Mouse (Mus musculus): Measurements from ENCODE around the gene 2510002D24Rik. TPM values are rescaled to one million over a fixed set of nuclear protein-coding genes. Genes with fewer than 3 reads are reported as not detected.

The 2510002D24Rik gene
- polyA plus RNA-seq (2014; fragmentation: Nextera tagmentation; extraction: Ambion mirVana) = 37.4 and 47.6 TPM in 2 replicates

GRCm38 (mm10) chr16:18836468-18837208, at the start of gene 2510002D24Rik, which contains the start of gene Gm28539:
Gene 2510002D24Rik, plus strand, starts transcription at chr16:18836578.
Gene Gm28539, plus strand, starts transcription at chr16:18836584.
- H3K4me3 ChIP-seq (ENCODE audit: low read depth, low read length) = peak within 1 kb of the TSS; percentile 78
- peak within 1 kb of the TSS; percentile 74 for H3K27ac ChIP-seq (ENCODE audit: low read length)
- H3K36me3 ChIP-seq (ENCODE audit: control insufficient read depth, insufficient read depth, low read length) = peaks cover 20% of the 10 kb centered on the region
- H3K27me3 ChIP-seq (ENCODE audit: control insufficient read depth, insufficient read depth, low read length) = no peaks in the 10 kb centered on the region
- H3K4me2 ChIP-seq (replicated peaks; ENCODE audit: low read depth, low read length) = peak within 1 kb of the TSS; percentile 78
- peak within 1 kb of the TSS; percentile 81 for H3K9ac ChIP-seq (replicated peaks; ENCODE audit: low read depth, low read length)
- ATAC-seq (ENCODE audit: insufficient number of reproducible peaks, insufficient read depth, low FRiP score, low read depth) = peak; percentile 95
- H3K4me1 ChIP-seq (ENCODE audit: control insufficient read depth, insufficient read depth, low read length) = no peaks in the 10 kb centered on the region
- WGBS = under 1% methylated on average over 46 of the region's 46 CpGs
- H3K9me3 ChIP-seq (ENCODE audit: control insufficient read depth, low read depth, low read length) = no peaks in the 10 kb centered on the region

DNA sequence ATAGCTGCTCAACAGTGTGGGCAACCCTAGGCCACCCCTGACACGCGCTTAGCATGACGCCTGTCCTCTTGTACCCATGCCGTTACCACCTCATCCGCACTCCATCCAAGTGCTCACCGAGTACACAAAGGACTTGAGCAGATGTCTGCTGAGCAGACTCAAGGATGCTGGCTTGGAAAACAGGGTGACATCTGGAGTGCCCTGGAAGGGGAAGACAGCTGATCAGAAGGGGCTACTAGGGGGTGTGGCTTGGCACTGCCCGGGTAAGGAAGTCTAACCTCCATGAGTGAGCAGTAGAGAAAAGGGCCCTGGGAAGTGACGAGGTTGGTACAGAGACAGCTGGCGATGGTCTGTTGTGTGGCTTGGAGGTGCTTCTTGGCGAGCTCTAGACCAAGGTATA, 49.7 kb upstream of the 2510002D24Rik start:
- no peak overlapping the region for H3K4me2 ChIP-seq (replicated peaks; ENCODE audit: low read depth, low read length)
- H3K36me3 ChIP-seq (ENCODE audit: control insufficient read depth, insufficient read depth, low read length) = peaks cover 31% of the 10 kb centered on the region
- H3K4me3 ChIP-seq (ENCODE audit: low read depth, low read length) = no peak overlapping the region
- ATAC-seq (ENCODE audit: insufficient number of reproducible peaks, insufficient read depth, low FRiP score, low read depth) = no peak
- no peaks in the 10 kb centered on the region for H3K27me3 ChIP-seq (ENCODE audit: control insufficient read depth, insufficient read depth, low read length)
- 92% methylated on average over 10 of the region's 10 CpGs for WGBS
- H3K9me3 ChIP-seq (ENCODE audit: control insufficient read depth, low read depth, low read length) = no peaks in the 10 kb centered on the region
- H3K27ac ChIP-seq (ENCODE audit: low read length) = no peak overlapping the region
- no peaks in the 10 kb centered on the region for H3K4me1 ChIP-seq (ENCODE audit: control insufficient read depth, insufficient read depth, low read length)
- H3K9ac ChIP-seq (replicated peaks; ENCODE audit: low read depth, low read length) = no peak overlapping the region

GRCm38 (mm10) chr16:18788627-18789406, 47.6 kb upstream of the 2510002D24Rik start:
- 85% methylated on average over 10 of the region's 10 CpGs for WGBS
- H3K27ac ChIP-seq (ENCODE audit: low read length) = no peak overlapping the region
- no peak for ATAC-seq (ENCODE audit: insufficient number of reproducible peaks, insufficient read depth, low FRiP score, low read depth)
- H3K9me3 ChIP-seq (ENCODE audit: control insufficient read depth, low read depth, low read length) = no peaks in the 10 kb centered on the region
- no peaks in the 10 kb centered on the region for H3K27me3 ChIP-seq (ENCODE audit: control insufficient read depth, insufficient read depth, low read length)
- H3K4me3 ChIP-seq (ENCODE audit: low read depth, low read length) = no peak overlapping the region
- H3K9ac ChIP-seq (replicated peaks; ENCODE audit: low read depth, low read length) = no peak overlapping the region
- H3K36me3 ChIP-seq (ENCODE audit: control insufficient read depth, insufficient read depth, low read length) = peaks cover 28% of the 10 kb centered on the region
- no peaks in the 10 kb centered on the region for H3K4me1 ChIP-seq (ENCODE audit: control insufficient read depth, insufficient read depth, low read length)
- H3K4me2 ChIP-seq (replicated peaks; ENCODE audit: low read depth, low read length) = no peak overlapping the region

DNA sequence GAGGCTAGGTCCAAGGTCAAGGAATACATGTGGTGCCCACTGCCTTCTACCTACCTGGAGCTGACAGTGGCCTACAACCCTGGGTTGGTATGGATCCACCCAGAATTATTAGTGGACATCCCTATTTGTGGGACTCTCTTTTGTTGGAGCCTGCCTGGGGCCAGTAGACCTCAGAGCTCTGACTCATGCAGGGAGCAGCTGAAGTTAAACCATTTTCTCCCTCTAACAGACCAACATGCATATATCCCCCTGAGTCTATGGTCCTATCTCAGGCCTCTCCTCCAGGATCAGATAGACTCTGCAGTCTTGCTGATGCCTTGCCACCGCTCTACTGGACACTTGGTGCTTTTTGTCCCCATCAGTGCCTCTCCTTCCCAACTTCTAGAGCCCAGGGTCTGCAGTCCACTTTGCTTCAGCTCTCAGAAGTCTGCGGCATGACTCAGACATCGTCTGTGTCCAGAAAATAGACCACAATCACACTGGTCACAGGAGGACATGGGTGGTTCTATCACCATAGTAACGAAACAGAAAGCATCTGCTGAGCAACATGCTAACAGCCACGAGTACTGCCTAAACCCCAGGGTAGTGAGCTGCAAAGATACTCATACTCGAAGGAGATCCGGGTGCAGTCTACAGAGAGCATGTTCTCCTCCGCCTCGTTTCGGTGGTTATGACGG, 41.0 kb upstream of the 2510002D24Rik start:
- H3K4me3 ChIP-seq (ENCODE audit: low read depth, low read length) = no peak overlapping the region

DNA sequence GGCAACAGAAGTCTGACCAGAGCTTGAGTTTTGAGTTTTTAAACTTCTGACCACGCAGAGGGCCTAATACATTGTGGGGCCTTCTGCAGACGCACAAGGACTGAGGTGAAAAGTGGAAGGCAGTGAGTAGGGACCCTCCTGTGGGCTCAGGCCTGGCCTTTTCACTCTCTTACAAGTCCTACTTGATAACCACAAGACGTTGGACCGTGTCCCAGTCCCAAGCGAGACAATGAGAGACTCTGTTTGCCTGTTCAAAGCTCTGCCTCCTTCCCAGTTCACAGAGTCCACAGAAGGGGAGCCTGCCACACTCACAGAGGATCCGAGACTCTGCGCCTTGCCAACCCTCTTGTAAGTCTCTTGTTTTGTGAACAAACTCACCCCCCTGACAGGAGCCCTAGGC, 39.7 kb upstream of the 2510002D24Rik start:
- Histone ChIP-seq H3K4me2 (replicated peaks; ENCODE audit: low read depth, low read length) (no peak overlapping the region), H3K4me1 (ENCODE audit: control insufficient read depth, insufficient read depth, low read length) (no peaks in the 10 kb centered on the region), H3K36me3 (ENCODE audit: control insufficient read depth, insufficient read depth, low read length) (peaks cover 48% of the 10 kb centered on the region), H3K27ac (ENCODE audit: low read length) (no peak overlapping the region), H3K4me3 (ENCODE audit: low read depth, low read length) (no peak overlapping the region), H3K27me3 (ENCODE audit: control insufficient read depth, insufficient read depth, low read length) (no peaks in the 10 kb centered on the region), H3K9me3 (ENCODE audit: control insufficient read depth, low read depth, low read length) (no peaks in the 10 kb centered on the region), H3K9ac (replicated peaks; ENCODE audit: low read depth, low read length) (no peak overlapping the region)
- ATAC-seq (ENCODE audit: insufficient number of reproducible peaks, insufficient read depth, low FRiP score, low read depth) = no peak
- 89% methylated on average over 7 of the region's 7 CpGs for WGBS

More for the DNA sequence above, 41.0 kb upstream of the 2510002D24Rik start:
- Histone ChIP-seq H3K36me3 (ENCODE audit: control insufficient read depth, insufficient read depth, low read length) (peaks cover 43% of the 10 kb centered on the region), H3K4me1 (ENCODE audit: control insufficient read depth, insufficient read depth, low read length) (no peaks in the 10 kb centered on the region), H3K27me3 (ENCODE audit: control insufficient read depth, insufficient read depth, low read length) (no peaks in the 10 kb centered on the region), H3K9me3 (ENCODE audit: control insufficient read depth, low read depth, low read length) (no peaks in the 10 kb centered on the region), H3K9ac (replicated peaks; ENCODE audit: low read depth, low read length) (no peak overlapping the region), H3K4me2 (replicated peaks; ENCODE audit: low read depth, low read length) (no peak overlapping the region), H3K27ac (ENCODE audit: low read length) (no peak overlapping the region)
- WGBS = 92% methylated on average over 11 of the region's 11 CpGs
- no peak for ATAC-seq (ENCODE audit: insufficient number of reproducible peaks, insufficient read depth, low FRiP score, low read depth)

- no peak overlapping the region for H3K4me3 ChIP-seq (ENCODE audit: low read depth, low read length)
- H3K4me2 ChIP-seq (replicated peaks; ENCODE audit: low read depth, low read length) = no peak overlapping the region
- no peak overlapping the region for H3K9ac ChIP-seq (replicated peaks; ENCODE audit: low read depth, low read length)
- no peak overlapping the region for H3K27ac ChIP-seq (ENCODE audit: low read length)
- 89% methylated on average over 5 of the region's 5 CpGs for WGBS
- no peaks in the 10 kb centered on the region for H3K9me3 ChIP-seq (ENCODE audit: control insufficient read depth, low read depth, low read length)
- no peaks in the 10 kb centered on the region for H3K27me3 ChIP-seq (ENCODE audit: control insufficient read depth, insufficient read depth, low read length)
- H3K36me3 ChIP-seq (ENCODE audit: control insufficient read depth, insufficient read depth, low read length) = peaks cover 46% of the 10 kb centered on the region
- ATAC-seq (ENCODE audit: insufficient number of reproducible peaks, insufficient read depth, low FRiP score, low read depth) = no peak
- no peaks in the 10 kb centered on the region for H3K4me1 ChIP-seq (ENCODE audit: control insufficient read depth, insufficient read depth, low read length)
Measured at GRCm38 (mm10) chr16:18798151-18798550, 38.2 kb upstream of the 2510002D24Rik start.

GRCm38 (mm10) chr16:18798841-18799240, 37.5 kb upstream of the 2510002D24Rik start:
- 82% methylated on average over 2 of the region's 2 CpGs for WGBS
- Histone ChIP-seq H3K27ac (ENCODE audit: low read length) (no peak overlapping the region), H3K4me2 (replicated peaks; ENCODE audit: low read depth, low read length) (no peak overlapping the region), H3K9ac (replicated peaks; ENCODE audit: low read depth, low read length) (no peak overlapping the region), H3K27me3 (ENCODE audit: control insufficient read depth, insufficient read depth, low read length) (no peaks in the 10 kb centered on the region), H3K4me1 (ENCODE audit: control insufficient read depth, insufficient read depth, low read length) (no peaks in the 10 kb centered on the region), H3K4me3 (ENCODE audit: low read depth, low read length) (no peak overlapping the region), H3K36me3 (ENCODE audit: control insufficient read depth, insufficient read depth, low read length) (peaks cover 43% of the 10 kb centered on the region), H3K9me3 (ENCODE audit: control insufficient read depth, low read depth, low read length) (no peaks in the 10 kb centered on the region)
- ATAC-seq (ENCODE audit: insufficient number of reproducible peaks, insufficient read depth, low FRiP score, low read depth) = no peak

DNA sequence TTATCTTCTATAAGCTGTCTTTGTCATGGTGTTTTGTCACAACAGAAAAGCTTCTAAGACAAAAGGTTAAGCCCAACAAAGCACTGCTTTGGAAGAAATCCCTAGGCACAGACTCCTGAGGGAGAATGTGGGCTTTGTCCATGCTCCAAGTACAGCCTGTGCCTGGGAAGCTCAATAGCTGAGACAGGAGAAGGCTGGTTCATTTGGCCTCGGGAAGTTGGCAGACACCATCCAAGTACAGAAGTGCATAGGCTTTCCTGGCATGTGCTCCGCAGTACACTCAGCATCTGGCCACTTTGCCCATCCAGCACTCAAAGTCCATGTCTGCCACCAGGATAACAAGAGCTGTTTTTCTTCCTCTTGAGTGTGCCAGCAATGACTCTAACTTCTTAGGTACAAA, 30.6 kb upstream of the 2510002D24Rik start:
- Histone ChIP-seq H3K27me3 (ENCODE audit: control insufficient read depth, insufficient read depth, low read length) (no peaks in the 10 kb centered on the region), H3K9ac (replicated peaks; ENCODE audit: low read depth, low read length) (no peak overlapping the region), H3K4me3 (ENCODE audit: low read depth, low read length) (no peak overlapping the region), H3K4me2 (replicated peaks; ENCODE audit: low read depth, low read length) (no peak overlapping the region), H3K4me1 (ENCODE audit: control insufficient read depth, insufficient read depth, low read length) (no peaks in the 10 kb centered on the region), H3K9me3 (ENCODE audit: control insufficient read depth, low read depth, low read length) (no peaks in the 10 kb centered on the region), H3K27ac (ENCODE audit: low read length) (no peak overlapping the region), H3K36me3 (ENCODE audit: control insufficient read depth, insufficient read depth, low read length) (peaks cover 20% of the 10 kb centered on the region)
- 90% methylated on average over 2 of the region's 2 CpGs for WGBS
- ATAC-seq (ENCODE audit: insufficient number of reproducible peaks, insufficient read depth, low FRiP score, low read depth) = no peak

Measured in stomach, embryonic 14.5 days (tissue).